Mouse (Mus musculus): ENCODE measurements around the gene Gdnf. TPM values are rescaled to one million over a fixed set of nuclear protein-coding genes. Genes with fewer than 3 reads are reported as not detected.

Gdnf gene
- total RNA-seq, 2 experiments from 2014 or later = not detected

DNA sequence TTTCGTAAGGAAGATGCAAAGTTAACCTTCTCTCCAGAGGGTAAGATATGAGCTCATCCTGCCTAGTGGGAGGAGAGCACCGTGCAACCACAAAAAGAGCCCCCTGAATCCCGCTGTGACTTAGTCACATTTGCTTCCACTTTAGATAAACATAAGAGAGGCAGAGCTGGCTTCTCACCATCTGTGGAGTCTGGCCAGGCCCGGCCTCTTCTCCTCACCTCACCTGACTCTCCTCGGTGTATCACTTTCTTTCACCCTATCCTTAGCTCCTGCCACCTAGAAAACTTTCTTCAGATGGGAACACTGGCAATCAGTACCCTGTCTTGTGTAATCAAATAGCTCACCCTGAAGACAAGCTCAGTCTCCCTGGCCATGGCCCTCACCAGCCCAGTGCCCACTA lies 48.2 kb downstream of the Gdnf start:
- no peak for ATAC-seq (replicated peaks; ENCODE audit: poor library complexity)

- no peak for ATAC-seq (replicated peaks; ENCODE audit: poor library complexity)
Observed at GRCm38 (mm10) chr15:7862890-7863289, 52.2 kb downstream of the Gdnf start.

DNA sequence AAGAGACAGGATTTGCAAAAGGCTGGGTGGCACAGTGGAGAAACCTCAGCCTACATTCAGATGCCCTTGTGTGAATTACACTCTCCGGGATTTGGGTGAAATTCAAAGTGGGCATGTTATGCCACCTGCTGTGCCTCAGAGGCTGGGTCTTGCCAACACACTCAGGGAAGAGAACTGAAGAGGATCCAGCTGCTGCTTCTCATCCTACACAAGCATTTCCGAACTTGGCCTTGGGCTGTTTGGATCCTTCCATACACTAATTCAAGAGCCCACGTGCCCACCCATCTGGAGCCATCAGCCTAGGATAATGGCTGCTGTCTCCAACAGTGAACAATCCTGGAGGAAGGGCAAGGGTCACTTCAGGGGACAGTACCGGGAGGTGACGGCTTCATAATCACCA lies 52.7 kb downstream of the Gdnf start:
- no peak for ATAC-seq (replicated peaks; ENCODE audit: poor library complexity)

- ATAC-seq (replicated peaks; ENCODE audit: poor library complexity) = no peak
Observed at GRCm38 (mm10) chr15:7865305-7865704, 54.7 kb downstream of the Gdnf start.

GRCm38 (mm10) chr15:7872473-7872872 lies 61.8 kb downstream of the Gdnf start:
- no peak for ATAC-seq (replicated peaks; ENCODE audit: poor library complexity)

DNA sequence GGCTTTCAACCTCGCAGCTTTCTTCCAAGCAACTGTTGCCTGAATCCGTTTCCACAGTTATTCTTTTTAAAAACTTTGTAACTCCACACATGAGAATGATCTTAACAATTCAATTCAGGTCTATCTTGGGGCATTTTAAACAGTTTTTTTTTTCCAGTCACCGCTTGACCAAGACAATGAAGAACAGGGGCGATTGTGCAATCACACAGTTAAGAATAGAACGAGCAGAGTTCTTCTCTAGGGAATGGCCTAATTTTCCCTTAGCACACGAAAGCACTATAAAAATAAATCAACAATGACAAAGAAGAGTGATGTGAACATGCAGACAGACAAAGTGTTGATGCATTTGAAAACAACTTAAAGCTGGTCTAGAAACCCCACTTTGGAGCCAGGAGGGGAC lies 65.2 kb downstream of the Gdnf start:
- ATAC-seq (replicated peaks; ENCODE audit: poor library complexity) = no peak

GRCm38 (mm10) chr15:7877560-7878467 lies 67.2 kb downstream of the Gdnf start:
- ATAC-seq (replicated peaks; ENCODE audit: poor library complexity) = no peak

GRCm38 (mm10) chr15:7878861-7879260 lies 68.2 kb downstream of the Gdnf start:
- no peak for ATAC-seq (replicated peaks; ENCODE audit: poor library complexity)

GRCm38 (mm10) chr15:7879956-7880355 lies 69.3 kb downstream of the Gdnf start:
- no peak for ATAC-seq (replicated peaks; ENCODE audit: poor library complexity)

DNA sequence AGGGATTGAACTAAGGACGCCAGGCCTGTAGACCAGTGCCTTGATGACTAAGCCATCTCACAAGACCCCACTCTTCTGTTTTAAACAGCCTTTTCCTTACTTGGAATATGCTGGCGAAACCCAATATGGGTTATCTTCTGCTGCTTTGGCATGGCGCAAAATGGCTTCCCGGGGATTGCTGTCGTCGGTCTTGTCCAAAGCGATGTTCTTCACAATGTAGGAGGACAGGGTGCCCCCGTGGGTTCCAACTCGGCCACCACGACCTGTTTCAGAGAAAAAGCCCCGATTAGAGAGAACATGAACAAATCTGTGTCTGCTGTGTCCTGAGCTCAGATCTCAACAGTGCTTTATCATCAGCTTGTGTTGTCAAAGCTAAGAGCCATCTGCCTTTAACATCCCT lies 73.5 kb downstream of the Gdnf start:
- no peak for ATAC-seq (replicated peaks; ENCODE audit: poor library complexity)

DNA sequence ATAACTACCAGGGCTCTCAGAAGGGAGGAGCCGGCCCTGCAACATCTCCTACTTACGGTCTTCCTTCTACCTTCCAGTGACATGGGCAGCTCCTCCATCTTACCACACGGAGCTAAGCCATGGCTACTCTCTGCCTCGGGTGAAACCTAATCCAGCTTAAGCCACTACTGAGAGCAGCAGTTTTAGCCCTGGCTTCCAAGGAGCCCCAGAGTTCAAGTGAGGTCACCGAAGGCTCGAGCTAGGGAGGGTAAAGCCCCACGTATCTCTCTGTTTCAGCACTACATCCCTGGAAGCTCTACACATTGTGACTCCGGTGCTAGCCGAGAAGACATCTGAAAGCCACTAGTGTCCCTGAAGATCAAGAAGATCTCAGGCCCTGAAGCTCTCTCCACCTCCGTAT lies 74.5 kb downstream of the Gdnf start:
- no peak for ATAC-seq (replicated peaks; ENCODE audit: poor library complexity)

- no peak for ATAC-seq (replicated peaks; ENCODE audit: poor library complexity)
Observed at GRCm38 (mm10) chr15:7886591-7886990, 75.9 kb downstream of the Gdnf start.

All from megakaryocyte progenitor cell, adult 5-6 weeks (primary cell).